Mouse (Mus musculus): ENCODE results near the gene Maz. TPM values are rescaled to one million over a fixed set of nuclear protein-coding genes. Genes with fewer than 3 reads are reported as not detected.

The Maz gene
- polyA plus RNA-seq, 1 experiment from 2014 or later = 68.3 TPM

DNA sequence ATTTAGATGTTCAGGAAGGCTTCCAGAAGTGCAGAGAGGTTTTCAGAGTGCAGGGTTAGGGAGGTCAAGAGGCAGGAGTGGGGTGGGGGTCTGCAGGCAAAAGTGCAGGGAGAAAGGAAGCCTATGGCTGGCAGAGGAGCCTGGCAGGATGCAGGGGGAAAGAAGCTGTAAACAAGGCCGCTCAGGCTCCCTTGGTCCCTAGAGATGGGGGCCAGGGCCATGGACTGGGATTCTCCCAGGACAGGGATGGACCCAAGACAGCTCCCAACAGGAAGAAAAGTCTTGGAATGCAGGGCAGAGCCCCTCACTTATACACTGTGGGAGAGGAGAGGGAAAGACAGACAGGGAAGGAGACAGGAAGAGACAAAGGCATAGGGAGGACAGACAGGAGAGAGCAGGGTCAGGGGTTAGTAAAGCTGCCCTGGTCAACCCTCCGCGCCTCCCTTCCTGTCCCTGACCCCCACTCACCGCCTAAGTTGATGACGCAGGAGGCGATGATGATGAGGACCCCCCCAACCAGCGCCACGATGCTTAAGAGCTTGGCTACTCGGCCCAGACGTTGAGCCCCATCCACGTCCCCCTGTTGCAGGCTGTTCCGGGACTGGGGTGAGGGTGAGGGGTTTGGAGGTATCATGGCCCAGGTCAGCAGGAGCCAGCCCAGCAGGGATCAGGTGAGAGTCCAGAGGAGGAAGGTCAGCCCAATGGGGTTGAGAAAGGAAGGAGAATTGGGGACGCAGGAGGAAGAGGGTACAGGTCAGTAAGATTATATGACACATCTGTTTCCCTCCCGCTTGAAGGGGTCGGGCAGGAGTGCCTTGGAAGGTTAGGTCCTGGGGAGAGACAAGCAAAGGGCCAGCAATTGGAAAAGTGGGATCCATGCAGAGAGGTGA lies 8.2 kb downstream of the Maz start:
- ATAC-seq (ENCODE audit: low FRiP score, low TSS enrichment) (no peak), DNase-seq (no peak)
- peaks cover 40% of the 10 kb centered on the region for H3K36me3 ChIP-seq (ENCODE audit: control insufficient read depth, insufficient read depth, low read length)
- no peaks in the 10 kb centered on the region for H3K27me3 ChIP-seq (ENCODE audit: control insufficient read depth, insufficient read depth, low read length)
- peaks cover 49% of the 10 kb centered on the region for H3K4me1 ChIP-seq (ENCODE audit: control insufficient read depth, insufficient read depth, low read length)
- 89% methylated on average over 15 of the region's 15 CpGs for WGBS
- H3K9ac ChIP-seq (replicated peaks; ENCODE audit: low read length) = peak overlapping the region; percentile 80; the same call in 1 of the 2 replicates
- H3K27ac ChIP-seq (replicated peaks; ENCODE audit: low read depth, low read length) = no peak overlapping the region
- peak overlapping the region; percentile 84; the same call in 1 of the 2 replicates for H3K4me2 ChIP-seq (ENCODE audit: low read length)
- H3K9me3 ChIP-seq (ENCODE audit: control insufficient read depth, low read length) = no peaks in the 10 kb centered on the region
- no peak overlapping the region for H3K4me3 ChIP-seq (replicated peaks; ENCODE audit: low read depth, low read length)

DNA sequence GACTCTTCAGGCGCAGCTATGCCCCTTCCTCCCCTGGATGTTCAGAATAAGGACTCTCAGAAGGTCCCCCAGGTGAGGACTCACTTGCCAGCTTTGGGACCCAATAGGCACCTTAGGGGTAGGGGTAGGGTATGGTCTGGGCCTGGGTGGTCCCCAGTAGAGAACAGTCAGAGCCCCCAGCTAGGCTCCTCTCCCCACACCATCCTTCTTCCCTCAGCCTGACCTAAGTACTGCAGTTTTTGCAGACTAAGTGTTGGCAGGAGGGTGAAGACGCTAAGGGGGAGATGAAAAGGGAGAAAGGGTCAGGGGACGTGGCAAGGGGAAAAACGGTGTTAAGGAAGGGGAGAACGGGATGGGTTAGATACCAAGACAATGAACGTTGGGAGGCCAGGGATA lies 8.9 kb downstream of the Maz start:
- peak overlapping the region; percentile 90; the same call in 1 of the 2 replicates for H3K27ac ChIP-seq (replicated peaks; ENCODE audit: low read depth, low read length)
- WGBS = 55% methylated on average over 6 of the region's 6 CpGs
- no peaks in the 10 kb centered on the region for H3K27me3 ChIP-seq (ENCODE audit: control insufficient read depth, insufficient read depth, low read length)
- peak overlapping the region; percentile 80; the same call in 1 of the 2 replicates for H3K9ac ChIP-seq (replicated peaks; ENCODE audit: low read length)
- H3K4me3 ChIP-seq (replicated peaks; ENCODE audit: low read depth, low read length) = peak overlapping the region; percentile 5; the same call in 1 of the 2 replicates
- H3K4me2 ChIP-seq (ENCODE audit: low read length) = peak overlapping the region; percentile 25; the same call in 1 of the 2 replicates
- peaks cover 38% of the 10 kb centered on the region for H3K36me3 ChIP-seq (ENCODE audit: control insufficient read depth, insufficient read depth, low read length)
- DNase-seq = no peak
- ATAC-seq (ENCODE audit: low FRiP score, low TSS enrichment) = no peak
- peaks cover 42% of the 10 kb centered on the region for H3K4me1 ChIP-seq (ENCODE audit: control insufficient read depth, insufficient read depth, low read length)
- no peaks in the 10 kb centered on the region for H3K9me3 ChIP-seq (ENCODE audit: control insufficient read depth, low read length)

GRCm38 (mm10) chr7:127016971-127017949 lies 9.6 kb downstream of the Maz start, which contains the start of gene Pagr1a:
Gene Pagr1a, minus strand, starts transcription at chr7:127017352.
- Histone ChIP-seq H3K27me3 (ENCODE audit: control insufficient read depth, insufficient read depth, low read length) (no peaks in the 10 kb centered on the region), H3K36me3 (ENCODE audit: control insufficient read depth, insufficient read depth, low read length) (peaks cover 35% of the 10 kb centered on the region), H3K4me3 (replicated peaks; ENCODE audit: low read depth, low read length) (peak within 1 kb of the TSS; percentile 51), H3K9me3 (ENCODE audit: control insufficient read depth, low read length) (no peaks in the 10 kb centered on the region), H3K9ac (replicated peaks; ENCODE audit: low read length) (peak within 1 kb of the TSS; percentile 80), H3K4me2 (ENCODE audit: low read length) (peak within 1 kb of the TSS; percentile 85), H3K4me1 (ENCODE audit: control insufficient read depth, insufficient read depth, low read length) (peaks cover 40% of the 10 kb centered on the region), H3K27ac (replicated peaks; ENCODE audit: low read depth, low read length) (peak within 1 kb of the TSS; percentile 90)
- peak; percentile 82 for ATAC-seq (ENCODE audit: low FRiP score, low TSS enrichment)
- WGBS = 4% methylated on average over 39 of the region's 39 CpGs
- DNase-seq = peak; percentile 100

DNA sequence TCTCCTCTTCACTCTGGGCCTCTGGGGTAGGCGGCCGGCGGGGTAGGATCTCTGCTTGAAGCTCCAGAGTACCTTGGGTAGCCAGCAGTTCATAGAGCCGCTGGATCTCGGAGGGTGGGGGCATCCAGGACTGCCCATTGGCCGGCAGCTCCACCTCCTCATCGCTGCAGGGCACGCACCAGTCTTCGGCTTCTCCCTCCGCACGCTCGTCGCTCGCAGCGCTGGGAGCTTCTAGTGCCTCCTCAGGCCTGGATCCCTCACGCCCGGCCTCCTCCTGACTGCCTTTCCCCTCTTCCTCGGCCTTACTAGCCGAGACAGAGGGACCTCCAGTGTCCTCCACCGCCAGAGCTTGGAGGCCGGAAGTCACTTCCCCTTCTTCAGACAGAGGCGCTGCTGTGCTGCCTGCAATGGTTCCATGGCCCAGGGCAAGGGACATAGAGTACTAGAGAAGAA lies 10.3 kb downstream of the Maz start:
- under 1% methylated on average over 22 of the region's 22 CpGs for WGBS
- Histone ChIP-seq H3K4me1 (ENCODE audit: control insufficient read depth, insufficient read depth, low read length) (peaks cover 37% of the 10 kb centered on the region), H3K4me2 (ENCODE audit: low read length) (peak overlapping the region; percentile 85), H3K9ac (replicated peaks; ENCODE audit: low read length) (peak overlapping the region; percentile 74), H3K4me3 (replicated peaks; ENCODE audit: low read depth, low read length) (peak overlapping the region; percentile 51), H3K27ac (replicated peaks; ENCODE audit: low read depth, low read length) (peak overlapping the region; percentile 90), H3K27me3 (ENCODE audit: control insufficient read depth, insufficient read depth, low read length) (no peaks in the 10 kb centered on the region), H3K9me3 (ENCODE audit: control insufficient read depth, low read length) (no peaks in the 10 kb centered on the region), H3K36me3 (ENCODE audit: control insufficient read depth, insufficient read depth, low read length) (peaks cover 27% of the 10 kb centered on the region)
- peak; percentile 29 for ATAC-seq (ENCODE audit: low FRiP score, low TSS enrichment)
- DNase-seq = no peak

DNA sequence TGATC lies 10.6 kb downstream of the Maz start, which contains the start of gene Pagr1b:
Pagr1b (minus strand) TSS at position 4 of the 5 bp plus-strand sequence.
- no peak for DNase-seq
- Histone ChIP-seq H3K4me1 (ENCODE audit: control insufficient read depth, insufficient read depth, low read length) (peaks cover 35% of the 10 kb centered on the region), H3K9me3 (ENCODE audit: control insufficient read depth, low read length) (no peaks in the 10 kb centered on the region), H3K9ac (replicated peaks; ENCODE audit: low read length) (peak within 1 kb of the TSS; percentile 74), H3K36me3 (ENCODE audit: control insufficient read depth, insufficient read depth, low read length) (peaks cover 27% of the 10 kb centered on the region), H3K4me2 (ENCODE audit: low read length) (peak within 1 kb of the TSS; percentile 85), H3K27me3 (ENCODE audit: control insufficient read depth, insufficient read depth, low read length) (no peaks in the 10 kb centered on the region), H3K4me3 (replicated peaks; ENCODE audit: low read depth, low read length) (peak within 1 kb of the TSS; percentile 51), H3K27ac (replicated peaks; ENCODE audit: low read depth, low read length) (peak within 1 kb of the TSS; percentile 90)
- ATAC-seq (ENCODE audit: low FRiP score, low TSS enrichment) = no peak

- peaks cover 33% of the 10 kb centered on the region for H3K4me1 ChIP-seq (ENCODE audit: control insufficient read depth, insufficient read depth, low read length)
- 2% methylated on average over 10 of the region's 10 CpGs for WGBS
- peak overlapping the region; percentile 85 for H3K4me2 ChIP-seq (ENCODE audit: low read length)
- peak overlapping the region; percentile 51 for H3K4me3 ChIP-seq (replicated peaks; ENCODE audit: low read depth, low read length)
- peak overlapping the region; percentile 74 for H3K9ac ChIP-seq (replicated peaks; ENCODE audit: low read length)
- H3K27me3 ChIP-seq (ENCODE audit: control insufficient read depth, insufficient read depth, low read length) = no peaks in the 10 kb centered on the region
- H3K27ac ChIP-seq (replicated peaks; ENCODE audit: low read depth, low read length) = peak overlapping the region; percentile 90
- H3K9me3 ChIP-seq (ENCODE audit: control insufficient read depth, low read length) = no peaks in the 10 kb centered on the region
- ATAC-seq (ENCODE audit: low FRiP score, low TSS enrichment) = peak; percentile 15; the same call in 1 of the 2 replicates
- DNase-seq = peak; percentile 36
- peaks cover 27% of the 10 kb centered on the region for H3K36me3 ChIP-seq (ENCODE audit: control insufficient read depth, insufficient read depth, low read length)
Measured at GRCm38 (mm10) chr7:127016081-127016480, 10.8 kb downstream of the Maz start.

- Histone ChIP-seq H3K36me3 (ENCODE audit: control insufficient read depth, insufficient read depth, low read length) (peaks cover 27% of the 10 kb centered on the region), H3K27ac (replicated peaks; ENCODE audit: low read depth, low read length) (no peak overlapping the region), H3K4me2 (ENCODE audit: low read length) (no peak overlapping the region), H3K9me3 (ENCODE audit: control insufficient read depth, low read length) (no peaks in the 10 kb centered on the region), H3K4me1 (ENCODE audit: control insufficient read depth, insufficient read depth, low read length) (peaks cover 26% of the 10 kb centered on the region), H3K27me3 (ENCODE audit: control insufficient read depth, insufficient read depth, low read length) (no peaks in the 10 kb centered on the region), H3K9ac (replicated peaks; ENCODE audit: low read length) (no peak overlapping the region; the same call in 1 of the 2 replicates), H3K4me3 (replicated peaks; ENCODE audit: low read depth, low read length) (no peak overlapping the region)
- DNase-seq = no peak
- 97% methylated on average over 12 of the region's 12 CpGs for WGBS
- ATAC-seq (ENCODE audit: low FRiP score, low TSS enrichment) = no peak
Measured at GRCm38 (mm10) chr7:127014993-127015392, 11.8 kb downstream of the Maz start.

GRCm38 (mm10) chr7:127014320-127014719 lies 12.5 kb downstream of the Maz start, which contains the start of gene Mvp:
Gene Mvp, minus strand, starts transcription at chr7:127014621.
- H3K36me3 ChIP-seq (ENCODE audit: control insufficient read depth, insufficient read depth, low read length) = peaks cover 27% of the 10 kb centered on the region
- DNase-seq (no peak), ATAC-seq (ENCODE audit: low FRiP score, low TSS enrichment) (no peak)
- H3K27me3 ChIP-seq (ENCODE audit: control insufficient read depth, insufficient read depth, low read length) = no peaks in the 10 kb centered on the region
- H3K9ac ChIP-seq (replicated peaks; ENCODE audit: low read length) = no peak within 1 kb of the TSS; the same call in 1 of the 2 replicates
- H3K27ac ChIP-seq (replicated peaks; ENCODE audit: low read depth, low read length) = no peak within 1 kb of the TSS; the same call in 1 of the 2 replicates
- H3K4me2 ChIP-seq (ENCODE audit: low read length) = peak within 1 kb of the TSS; percentile 85
- no peaks in the 10 kb centered on the region for H3K9me3 ChIP-seq (ENCODE audit: control insufficient read depth, low read length)
- WGBS = 84% methylated on average over 11 of the region's 11 CpGs
- peak within 1 kb of the TSS; percentile 51 for H3K4me3 ChIP-seq (replicated peaks; ENCODE audit: low read depth, low read length)
- H3K4me1 ChIP-seq (ENCODE audit: control insufficient read depth, insufficient read depth, low read length) = peaks cover 21% of the 10 kb centered on the region
